Mouse (Mus musculus) frontal cortex, postnatal 10 days (tissue): Measurements from ENCODE around the gene B3galt5.

ENCODE experiments used
- DNase-seq, 2 experiments: peaks; one replicate each; pipeline ENCODE4 v3.0.0; 2022; ENCODE audit warnings: low spot score in 2 of 2, mixed read lengths in 1 of 2

B3galt5 gene

GRCm38 (mm10) chr16:96235366-96235970 lies at the start of gene B3galt5:
B3galt5 (plus strand) TSS chr16:96235801.
- DNase-seq, result no peak

GRCm38 (mm10) chr16:96187619-96188018 lies 48.0 kb upstream of the B3galt5 start:
- no peak for DNase-seq

GRCm38 (mm10) chr16:96191531-96192506 lies 43.8 kb upstream of the B3galt5 start, which contains the start of gene Lca5l:
Lca5l (minus strand) TSS chr16:96192271.
- peak; percentile 98 to 99 for DNase-seq

GRCm38 (mm10) chr16:96199913-96200701 lies 35.5 kb upstream of the B3galt5 start, which contains the start of gene Sh3bgr:
Sh3bgr (plus strand) TSS chr16:96200450.
- no peak for DNase-seq

GRCm38 (mm10) chr16:96200702-96201028 lies 34.9 kb upstream of the B3galt5 start:
- no peak for DNase-seq

GRCm38 (mm10) chr16:96201485-96202232 lies 33.9 kb upstream of the B3galt5 start:
- no peak for DNase-seq

- no peak for DNase-seq
Observed at GRCm38 (mm10) chr16:96209789-96210188, 25.8 kb upstream of the B3galt5 start.

- no peak for DNase-seq
Observed at GRCm38 (mm10) chr16:96210856-96211255, 24.7 kb upstream of the B3galt5 start.

- no peak for DNase-seq
Observed at GRCm38 (mm10) chr16:96213027-96213426, 22.6 kb upstream of the B3galt5 start.

GRCm38 (mm10) chr16:96221491-96221890 lies 14.1 kb upstream of the B3galt5 start:
- no peak for DNase-seq

GRCm38 (mm10) chr16:96221959-96222358 lies 13.6 kb upstream of the B3galt5 start:
- no peak for DNase-seq

- DNase-seq, result no peak
Observed at GRCm38 (mm10) chr16:96222452-96222851, 13.1 kb upstream of the B3galt5 start.

- no peak for DNase-seq
Observed at GRCm38 (mm10) chr16:96228438-96228837, 7.2 kb upstream of the B3galt5 start.

GRCm38 (mm10) chr16:96229044-96229555 lies 6.5 kb upstream of the B3galt5 start:
- no peak for DNase-seq

- DNase-seq, result peak in 1 of 2 experiments; percentile 58
Observed at GRCm38 (mm10) chr16:96230411-96230810, 5.2 kb upstream of the B3galt5 start.

- no peak for DNase-seq
Observed at GRCm38 (mm10) chr16:96231251-96231650, 4.3 kb upstream of the B3galt5 start.

GRCm38 (mm10) chr16:96231974-96232373 lies 3.6 kb upstream of the B3galt5 start:
- no peak for DNase-seq

GRCm38 (mm10) chr16:96233996-96234395 lies 1.6 kb upstream of the B3galt5 start:
- no peak for DNase-seq

- no peak for DNase-seq
Observed at GRCm38 (mm10) chr16:96244496-96244895, 8.9 kb downstream of the B3galt5 start.

GRCm38 (mm10) chr16:96249635-96250034 lies 14.0 kb downstream of the B3galt5 start:
- DNase-seq, result peak in 1 of 2 experiments; percentile 28

GRCm38 (mm10) chr16:96252146-96252545 lies 16.5 kb downstream of the B3galt5 start:
- no peak for DNase-seq
